Mouse (Mus musculus): ENCODE measurements at regions not wholly inside any gene's neighbourhood (a gene's known extent, or its start where the extent isn't known, plus 50 kb on each side); places are given as distances from the start of the nearest gene placed in this dataset.

DNA sequence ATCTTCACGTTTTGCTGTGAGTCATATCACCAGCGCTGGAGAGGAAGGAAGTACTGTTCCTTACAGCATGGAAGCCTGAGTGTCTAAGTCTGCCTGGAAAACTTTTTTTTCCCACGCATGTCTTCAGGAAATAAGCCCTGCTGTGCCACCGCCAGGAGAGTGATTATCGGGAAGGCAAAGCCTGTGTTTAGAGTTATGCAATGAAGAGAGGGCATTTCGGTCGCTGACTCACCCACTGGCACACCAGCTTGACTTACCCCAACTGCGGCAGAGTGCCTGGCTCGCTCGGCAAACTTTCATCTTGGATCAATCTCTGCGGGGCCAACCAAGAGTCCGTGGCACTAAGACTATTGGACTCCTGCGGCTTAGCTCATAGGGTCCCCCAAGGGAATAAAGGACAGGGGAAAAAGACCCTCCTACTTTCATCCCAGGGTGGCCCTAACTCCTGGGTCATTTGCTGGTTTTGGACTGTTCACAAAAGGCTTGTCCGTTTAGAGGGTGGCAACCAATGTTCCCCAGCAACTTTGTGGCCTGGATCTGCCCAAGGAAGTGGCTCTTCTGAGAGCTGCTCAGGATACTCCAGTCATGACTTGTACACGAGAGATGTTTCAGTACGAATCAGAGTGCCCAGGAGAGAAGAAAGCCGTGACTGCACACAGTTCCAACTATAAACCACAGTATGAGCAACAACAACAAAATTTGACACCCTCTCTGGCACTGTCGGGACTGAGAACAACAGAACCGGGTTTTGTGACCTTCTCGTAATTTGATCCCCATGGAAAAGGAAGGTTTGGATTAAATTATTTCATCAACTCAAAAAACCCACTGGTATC is 248.3 kb downstream of the Zfp36l1 start:
- DNase-seq (ENCODE audit: low spot score, missing footprints), result no peak
- no peak overlapping the region for H3K27ac ChIP-seq (ENCODE audit: low read depth, low read length)
- ATAC-seq (ENCODE audit: low FRiP score), result no peak

More for the DNA sequence above, 248.3 kb downstream of the Zfp36l1 start:
- peaks cover 3% of the 10 kb centered on the region; the same call in 1 of the 2 replicates for H3K9me3 ChIP-seq (ENCODE audit: control insufficient read depth, low read length)
- H3K4me1 ChIP-seq (ENCODE audit: control insufficient read depth, insufficient read depth, low read length), result peaks cover 11% of the 10 kb centered on the region
- no peak overlapping the region for H3K4me3 ChIP-seq (ENCODE audit: low read depth, low read length)
- H3K36me3 ChIP-seq (ENCODE audit: control insufficient read depth, insufficient read depth, low read length), result no peaks in the 10 kb centered on the region
- H3K27me3 ChIP-seq (ENCODE audit: control insufficient read depth, insufficient read depth, low read length), result no peaks in the 10 kb centered on the region
- 77% methylated on average over 20 of the region's 20 CpGs for WGBS
- no peak overlapping the region for H3K9ac ChIP-seq (ENCODE audit: low read length)
- no peak overlapping the region for H3K4me2 ChIP-seq
